Mouse (Mus musculus) heart, postnatal 0 days (tissue): ENCODE measurements around the gene Endog.

Source experiments
- CTCF ChIP-seq: IDR thresholded peaks from 2 replicates; pipeline ENCODE4 v1.5.1; 2016; ENCODE audit warnings: antibody characterized with exemption, control low read depth, low read depth
- EP300 ChIP-seq: IDR thresholded peaks from 2 replicates; pipeline ENCODE4 v1.6.1; 2016; ENCODE audit warnings: antibody characterized with exemption, low read depth

DNA sequence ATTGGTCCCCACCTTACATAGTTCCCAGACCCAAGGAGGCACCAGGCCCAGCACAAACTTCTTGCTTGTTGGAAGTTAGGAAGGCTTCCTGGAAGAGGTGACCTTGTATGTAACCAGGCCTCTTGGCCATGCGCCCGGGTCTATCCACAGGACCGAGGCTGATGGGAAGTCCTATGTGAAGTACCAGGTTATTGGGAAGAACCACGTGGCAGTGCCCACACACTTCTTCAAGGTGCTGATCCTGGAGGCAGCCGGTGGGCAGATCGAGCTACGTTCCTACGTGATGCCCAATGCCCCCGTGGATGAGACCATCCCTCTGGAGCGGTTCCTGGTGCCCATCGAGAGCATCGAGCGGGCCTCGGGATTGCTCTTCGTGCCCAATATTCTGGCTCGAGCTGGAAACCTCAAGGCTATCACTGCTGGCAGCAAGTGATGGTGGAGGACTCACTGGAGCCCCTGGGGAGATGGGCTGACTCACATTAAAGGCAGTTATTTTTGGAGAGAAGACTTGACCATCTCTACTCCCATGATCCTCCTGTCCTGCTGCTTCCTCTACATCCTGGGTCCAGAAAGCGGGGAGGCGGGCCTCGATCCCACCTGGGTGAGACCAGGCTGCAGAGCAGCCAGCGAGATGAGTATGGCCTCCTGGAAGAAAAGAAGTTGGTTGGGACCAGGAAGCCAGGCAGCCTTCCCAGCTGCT, 2.4 kb downstream of the Endog start:
- TF ChIP-seq CTCF (no peak), EP300 (no peak)
